Mouse (Mus musculus): ENCODE measurements around the gene Myb. TPM values are rescaled to one million over a fixed set of nuclear protein-coding genes. Genes with fewer than 3 reads are reported as not detected.

Myb gene
- polyA plus RNA-seq (2014; fragmentation: Illumina TruSeq; extraction: RNeasy Lipid Tissue Mini Kit (QIAGEN cat#74804); ENCODE audit: low read depth, low replicate concordance): not detected

GRCm38 (mm10) chr10:21160537-21161358 lies at the start of gene Myb:
TSS of gene Myb (minus strand) at chr10:21160984.

Other genes with a start within 250 kb of the Myb start
- gene Ahi1, start 208.4 kb downstream of the Myb start, polyA plus RNA-seq (2014; fragmentation: Illumina TruSeq; extraction: RNeasy Lipid Tissue Mini Kit (QIAGEN cat#74804); ENCODE audit: low read depth, low replicate concordance): 1.6 TPM
- 61.5 TPM for gene Hbs1l, start 135.0 kb upstream of the Myb start, polyA plus RNA-seq (2014; fragmentation: Illumina TruSeq; extraction: RNeasy Lipid Tissue Mini Kit (QIAGEN cat#74804); ENCODE audit: low read depth, low replicate concordance)
- 0.58 TPM for gene Aldh8a1, start 216.3 kb upstream of the Myb start, polyA plus RNA-seq (2014; fragmentation: Illumina TruSeq; extraction: RNeasy Lipid Tissue Mini Kit (QIAGEN cat#74804); ENCODE audit: low read depth, low replicate concordance)

Measured in heart, adult 10 weeks (tissue).